In genomic region chr10:49784831-49785230, GRCm38 (mm10) we compare ENCODE assay signal across 12 mouse cellular contexts. TPM values are rescaled to one million over a fixed set of nuclear protein-coding genes. Genes with fewer than 3 reads are reported as not detected.
DNase-seq lines count a peak whose midpoint lies in the region; ATAC-seq and TF ChIP-seq lines count a peak whose summit lies in the region.
"Had no signal": no experiment of that assay in that cellular context is flagged by ENCODE, and none has a peak within 500 bp of the region (broad histone marks: within the 10 kb centered on the region; RNA-seq: fewer than 3 reads in every experiment).

No protein-coding gene starts in this region.

- no peak for TF ChIP-seq POLR2A in heart, adult 2 months (IDR thresholded peaks at IDR 0.05; ENCODE audit: insufficient read depth, low read depth, low read length)

- H3K79me2 ChIP-seq in heart, adult 2 months (replicated peaks; ENCODE audit: control insufficient read depth, insufficient read depth, low read length): no peaks in the 10 kb centered on the region

- peak; percentile 31; the same call in 1 of the 2 replicates for TF ChIP-seq CTCF in heart, adult 2 months (IDR thresholded peaks at IDR 0.05)

- no peak overlapping the region for H3K4me3 ChIP-seq in heart, adult 2 months
- H3K4me3 ChIP-seq in midbrain, embryonic 16.5 days (ENCODE audit: low read depth, low read length): peak overlapping the region; percentile 35
- no peak overlapping the region for H3K4me3 ChIP-seq in heart, embryonic 11.5 days (ENCODE audit: low read depth, low read length)

- H3K4me2 ChIP-seq in midbrain, embryonic 16.5 days (ENCODE audit: low read length): peak overlapping the region; percentile 53
- no peak overlapping the region for H3K4me2 ChIP-seq in heart, embryonic 11.5 days

- no peak for DNase-seq in heart, adult 2 months
- DNase-seq in heart, postnatal 4 days: no peak
- DNase-seq in ES-CJ7 (ENCODE audit: low read depth, low spot score): peak; percentile 8
- peak; percentile 47 for DNase-seq in embryo, embryonic 11 days
- no peak for DNase-seq in urinary bladder, postnatal 14 days (ENCODE audit: low spot score)
- DNase-seq in kidney, adult 8-10 months: no peak
- DNase-seq: adrenal gland, postnatal 25 days; heart, adult 11 months had no signal

- no peaks in the 10 kb centered on the region for H3K36me3 ChIP-seq in heart, adult 2 months (ENCODE audit: control insufficient read depth, insufficient read depth, low read length)
- H3K36me3 ChIP-seq in midbrain, embryonic 16.5 days (ENCODE audit: control insufficient read depth, insufficient read depth, low read length): no peaks in the 10 kb centered on the region
- no peaks in the 10 kb centered on the region for H3K36me3 ChIP-seq in heart, embryonic 11.5 days (ENCODE audit: control insufficient read depth, insufficient read depth, low read length)
- H3K36me3 ChIP-seq: G1E had no signal

- no peak for TF ChIP-seq EP300 in heart, adult 2 months (IDR thresholded peaks at IDR 0.05; ENCODE audit: insufficient read depth, low read depth, low read length)

- peaks cover 2% of the 10 kb centered on the region; the same call in 1 of the 2 replicates for H3K27me3 ChIP-seq in heart, adult 2 months (ENCODE audit: control insufficient read depth, insufficient read depth, low read length)
- H3K27me3 ChIP-seq in midbrain, embryonic 16.5 days (ENCODE audit: control insufficient read depth, insufficient read depth, low read depth, low read length): no peaks in the 10 kb centered on the region
- H3K27me3 ChIP-seq in heart, embryonic 11.5 days (ENCODE audit: control insufficient read depth, insufficient read depth, low read length): peaks cover 6% of the 10 kb centered on the region

- H3K4me1 ChIP-seq in heart, adult 2 months (ENCODE audit: control insufficient read depth, insufficient read depth, low read length): no peaks in the 10 kb centered on the region; the same call in 1 of the 2 replicates
- peaks cover 30% of the 10 kb centered on the region for H3K4me1 ChIP-seq in midbrain, embryonic 16.5 days (ENCODE audit: control insufficient read depth, insufficient read depth, low read length)
- H3K4me1 ChIP-seq in heart, embryonic 11.5 days (ENCODE audit: control insufficient read depth, insufficient read depth, low read length): no peaks in the 10 kb centered on the region

- ATAC-seq in midbrain, embryonic 16.5 days: no peak
- ATAC-seq in heart, embryonic 11.5 days (replicated peaks; ENCODE audit: insufficient number of reproducible peaks, low FRiP score, low TSS enrichment): no peak

- no peaks in the 10 kb centered on the region for H3K9me3 ChIP-seq in midbrain, embryonic 16.5 days (replicated peaks; ENCODE audit: control insufficient read depth, low read length, poor library complexity, severe bottlenecking)
- no peaks in the 10 kb centered on the region for H3K9me3 ChIP-seq in heart, embryonic 11.5 days (replicated peaks; ENCODE audit: control insufficient read depth, low read length)
- H3K9me3 ChIP-seq: G1E had no signal

- H3K9ac ChIP-seq in heart, adult 2 months (ENCODE audit: low read depth, low read length): no peak overlapping the region
- H3K9ac ChIP-seq in midbrain, embryonic 16.5 days (ENCODE audit: low read depth, low read length): peak overlapping the region; percentile 46; the same call in 1 of the 2 replicates
- H3K9ac ChIP-seq in heart, embryonic 11.5 days (ENCODE audit: low read depth, low read length): no peak overlapping the region
- H3K9ac ChIP-seq: liver, embryonic 14.5 days had no signal

- intact Hi-C loops in heart, adult 2 months (cut with DNase I): no loop called here

- WGBS in heart, adult 2 months: 10% methylated on average over 2 of the region's 2 CpGs
- 10% methylated on average over 2 of the region's 2 CpGs for WGBS in midbrain, embryonic 16.5 days
- 13% methylated on average over 2 of the region's 2 CpGs for WGBS in heart, embryonic 11.5 days (ENCODE audit: insufficient replicate concordance)

- H3K27ac ChIP-seq in heart, adult 2 months: no peak overlapping the region
- no peak overlapping the region; the same call in 1 of the 2 replicates for H3K27ac ChIP-seq in midbrain, embryonic 16.5 days (ENCODE audit: low read length)
- H3K27ac ChIP-seq in heart, embryonic 11.5 days (ENCODE audit: low read depth, low read length): no peak overlapping the region
- H3K27ac ChIP-seq: liver, embryonic 14.5 days had no signal

RNA-seq across cellular contexts. Expression of gene Grik2, which starts 3.7 kb away (rescaled TPM):
- under 1 TPM; 0.18 to 0.66 TPM for total RNA-seq in heart, adult 2 months (2021)
- polyA plus RNA-seq in heart, adult 2 months (2012; rRNA removed): 0.47 and 0.64 TPM in 2 replicates
- 1 to 10 TPM in 1 of 2 experiments, under 1 TPM in 1; 0.91 to 1.2 TPM for total RNA-seq in heart, postnatal 4 days (2021)
- 35.4 and 37.9 TPM in 2 replicates for polyA plus RNA-seq in midbrain, embryonic 16.5 days (2015; fragmentation: Nextera tagmentation; extraction: Ambion mirVana)
- polyA plus RNA-seq in heart, embryonic 11.5 days (2014; fragmentation: Nextera tagmentation; extraction: Ambion mirVana): 0.74 and 1.3 TPM in 2 replicates
- polyA plus RNA-seq: G1E had no signal

Comparison
In these comparisons a context has a peak if more than half of its experiments do, and no peak if none do; other contexts are left out.
1. DNase-seq: peak in ES-CJ7 (single experiment) and embryo, embryonic 11 days (single experiment); none in heart, adult 2 months (0 of 2), heart, postnatal 4 days (single experiment), urinary bladder, postnatal 14 days (single experiment) and kidney, adult 8-10 months (0 of 2).
2. RNA of gene Grik2, which starts 3.7 kb away (polyA plus RNA-seq): 35.4 to 37.9 TPM in midbrain, embryonic 16.5 days; 0.74 to 1.3 TPM in heart, embryonic 11.5 days and 0.47 to 0.64 TPM in heart, adult 2 months; every median in the first group is over 10 times any median in the second.